Mouse (Mus musculus) heart, embryonic 14.5 days (tissue): ENCODE measurements around the gene Ddx23. TPM values are rescaled to one million over a fixed set of nuclear protein-coding genes. Genes with fewer than 3 reads are reported as not detected.

Experiments used
- ATAC-seq: fragments of 200-750 bp; cut with Nextera tagmentation; 2 replicates; pipeline ENCODE4 v1.8.0; 2017; ENCODE audit warnings: low read depth, moderate TSS enrichment; ENCODE audit not compliant: insufficient number of reproducible peaks, insufficient read depth, low FRiP score
- H3K27ac ChIP-seq, 2 experiments: fragments of 200-500 bp in 1 of 2; fragments of 300-500 bp in 1 of 2; sonication (generic) in 1 of 2; replicated peaks in 1 of 2; 2 replicates each; pipeline ENCODE4 v1.5.1; 2012 to 2014; ENCODE audit warnings: low read depth in 2 of 2, low read length in 2 of 2, control low read depth in 1 of 2, mild to moderate bottlenecking in 1 of 2, mixed read lengths in 1 of 2; ENCODE audit not compliant: control insufficient read depth in 1 of 2, insufficient read depth in 1 of 2
- H3K27me3 ChIP-seq: fragments of 300-500 bp; sonication (generic); 2 replicates; pipeline ENCODE4 v1.6.1; 2014; ENCODE audit warnings: mild to moderate bottlenecking, low read length, control low read depth; ENCODE audit not compliant: control insufficient read depth, insufficient read depth
- H3K36me3 ChIP-seq: fragments of 300-500 bp; sonication (generic); 2 replicates; pipeline ENCODE4 v1.6.1; 2014; ENCODE audit warnings: mild to moderate bottlenecking, control low read depth, low read length, mixed read lengths; ENCODE audit not compliant: control insufficient read depth, insufficient read depth
- H3K4me1 ChIP-seq, 2 experiments: fragments of 200-500 bp in 1 of 2; fragments of 300-500 bp in 1 of 2; sonication (generic) in 1 of 2; 2 replicates each; pipeline ENCODE4 v1.6.1; 2012 to 2014; ENCODE audit warnings: low read length in 2 of 2, control low read depth in 1 of 2, mixed read lengths in 1 of 2; ENCODE audit not compliant: control insufficient read depth in 2 of 2, insufficient read depth in 2 of 2
- H3K4me2 ChIP-seq: fragments of 300-500 bp; sonication (generic); 2 replicates; pipeline ENCODE4 v1.6.1; 2014; ENCODE audit warnings: mild to moderate bottlenecking, low read length
- H3K4me3 ChIP-seq, 2 experiments: fragments of 200-500 bp in 1 of 2; fragments of 300-500 bp in 1 of 2; sonication (generic) in 1 of 2; 2 replicates each; pipeline ENCODE4 v1.5.1; 2012 to 2014; ENCODE audit warnings: low read length in 2 of 2, mild to moderate bottlenecking in 2 of 2, control low read depth in 1 of 2, low read depth in 1 of 2, moderate library complexity in 1 of 2; ENCODE audit not compliant: control insufficient read depth in 1 of 2, insufficient read depth in 1 of 2
- H3K9ac ChIP-seq: fragments of 300-500 bp; sonication (generic); 2 replicates; pipeline ENCODE4 v1.6.1; 2014; ENCODE audit warnings: mild to moderate bottlenecking, low read length
- H3K9me3 ChIP-seq: fragments of 300-500 bp; sonication (generic); 2 replicates; pipeline ENCODE4 v1.6.1; 2016; ENCODE audit warnings: low read length, control low read depth; ENCODE audit not compliant: control insufficient read depth
- WGBS: fragments of 180-500 bp; shearing (Covaris S2); extraction: QIAGEN DNeasy Blood & Tissue Kit; methylation state at CpG from one replicate; pipeline ENCODE4 v1.1.7; 2014; 5-methylcytosine and 5-hydroxymethylcytosine counted together
- polyA plus RNA-seq: library from polyadenylated mRNA; unstranded; fragments of >200 nt; fragmentation: Nextera tagmentation; extraction: Ambion mirVana; gene quantifications from 2 replicates; pipeline ENCODE4 v1.2.1, GENCODE M21; 2014

Gene Ddx23
- polyA plus RNA-seq, 1 experiment from 2014 or later, result 16.9 TPM

DNA sequence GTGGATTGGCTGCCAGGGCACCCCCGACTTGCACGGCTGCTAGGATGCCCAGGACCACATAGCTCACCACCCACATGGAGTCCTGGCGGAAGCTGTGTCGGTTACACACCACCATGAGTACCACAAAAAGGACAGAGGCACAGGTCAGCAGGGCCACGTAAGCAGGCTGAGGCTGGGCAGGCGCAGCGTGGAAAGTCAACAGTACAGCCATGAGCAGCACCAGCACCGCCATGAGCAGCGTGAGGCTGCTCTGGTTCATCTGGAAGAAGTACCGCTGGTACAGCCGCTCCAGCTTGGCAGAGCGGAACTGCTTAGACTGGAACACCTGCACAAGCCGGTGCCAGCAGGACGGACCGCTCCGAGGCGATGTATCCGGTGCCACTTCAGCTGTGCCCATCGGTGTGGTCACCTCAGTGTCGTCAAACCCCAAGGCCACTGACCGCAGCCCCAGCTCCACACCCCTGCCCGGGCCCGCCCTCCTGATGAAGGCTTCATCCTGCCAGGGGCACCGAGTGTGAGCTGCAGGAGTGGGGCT lies 58.6 kb downstream of the Ddx23 start:
- Histone ChIP-seq H3K4me2 (peak overlapping the region; percentile 90), H3K4me3 (peak overlapping the region in 1 of 2 experiments; percentile 45; a peak in 1 of 4 replicates), H3K4me1 (peaks cover 60 to 74% of the 10 kb centered on the region in 2 experiments), H3K36me3 (peaks cover 56% of the 10 kb centered on the region), H3K9me3 (no peaks in the 10 kb centered on the region), H3K27me3 (no peaks in the 10 kb centered on the region), H3K27ac (peak overlapping the region; percentile 92 to 98), H3K9ac (peak overlapping the region; percentile 80)
- ATAC-seq, result no peak
- 84% methylated on average over 24 of the region's 24 CpGs for WGBS

DNA sequence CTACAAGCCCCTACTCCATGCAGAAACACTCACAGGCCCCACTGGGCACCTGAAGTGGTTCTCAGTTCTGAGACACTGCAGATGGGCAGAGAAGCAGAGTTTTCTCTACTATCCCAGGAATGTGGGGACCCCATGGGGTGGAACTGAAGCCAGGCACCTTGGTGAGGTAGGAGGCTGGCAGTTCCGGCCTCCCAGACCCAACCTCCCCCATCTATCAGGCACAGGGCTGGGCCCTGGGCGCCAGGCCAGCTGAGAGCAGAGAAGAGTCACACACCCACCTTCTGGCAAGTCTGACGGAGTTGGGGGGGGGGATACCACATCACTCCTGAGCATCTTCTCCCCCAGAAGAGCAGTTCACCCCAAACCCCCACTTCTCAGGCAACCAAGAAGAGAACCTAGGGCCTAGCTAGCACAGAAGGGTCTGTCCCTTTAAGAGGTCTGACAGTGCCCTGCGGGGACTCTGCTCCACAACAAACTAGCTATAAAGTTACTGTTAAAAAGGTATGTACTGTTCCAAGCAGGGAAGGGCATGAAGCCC lies 59.7 kb downstream of the Ddx23 start:
- WGBS, result 3% methylated on average over 4 of the region's 4 CpGs
- peaks cover 60 to 74% of the 10 kb centered on the region in 2 experiments for H3K4me1 ChIP-seq

DNA sequence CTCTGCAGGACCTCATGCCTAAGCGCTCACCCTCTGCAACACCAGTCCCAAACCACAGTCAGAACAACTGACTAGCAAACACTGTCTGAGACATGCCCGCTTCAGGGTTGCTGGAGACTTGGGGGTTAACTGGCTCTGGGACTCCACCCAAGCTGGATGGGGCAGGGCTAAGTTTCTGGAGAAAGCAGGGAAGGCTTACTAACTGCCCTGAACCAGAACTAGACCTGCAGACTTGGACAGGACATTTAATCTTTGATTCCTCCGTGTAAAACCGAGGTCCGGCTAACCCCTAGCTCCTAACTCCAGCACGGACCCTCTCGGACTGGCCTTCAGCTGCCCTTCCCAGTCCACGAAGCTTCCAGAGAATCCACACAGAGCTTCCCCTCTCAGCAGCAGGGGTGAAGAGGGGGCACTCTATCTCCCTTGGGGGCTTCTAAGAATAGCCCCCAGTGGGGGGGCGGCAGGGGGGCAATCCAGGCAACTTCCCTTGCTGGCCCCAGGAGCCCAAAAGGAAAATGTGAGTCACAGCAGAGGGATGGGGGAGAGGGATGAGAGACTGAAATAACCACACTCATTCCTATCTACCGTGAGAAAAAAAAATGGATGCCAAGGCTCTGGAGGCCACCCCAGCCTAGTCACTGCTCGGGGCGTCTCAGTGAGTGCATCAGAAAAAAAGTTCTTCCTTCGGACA lies 60.4 kb downstream of the Ddx23 start:
- Histone ChIP-seq H3K36me3 (peaks cover 74% of the 10 kb centered on the region), H3K9me3 (no peaks in the 10 kb centered on the region), H3K4me1 (peaks cover 60 to 74% of the 10 kb centered on the region in 2 experiments), H3K4me3 (peak overlapping the region; percentile 45 to 56), H3K9ac (peak overlapping the region; percentile 80), H3K27me3 (no peaks in the 10 kb centered on the region), H3K4me2 (peak overlapping the region; percentile 90), H3K27ac (peak overlapping the region; percentile 92 to 98)
- WGBS, result 6% methylated on average over 13 of the region's 13 CpGs
- peak; percentile 58 for ATAC-seq

More for the DNA sequence above, 59.7 kb downstream of the Ddx23 start:
- peak overlapping the region; percentile 80 for H3K9ac ChIP-seq
- H3K36me3 ChIP-seq, result peaks cover 68% of the 10 kb centered on the region
- H3K27ac ChIP-seq, result peak overlapping the region; percentile 92 to 98
- H3K9me3 ChIP-seq, result no peaks in the 10 kb centered on the region
- H3K27me3 ChIP-seq, result no peaks in the 10 kb centered on the region
- H3K4me3 ChIP-seq, result peak overlapping the region; percentile 45 to 56
- ATAC-seq, result no peak
- H3K4me2 ChIP-seq, result peak overlapping the region; percentile 90

DNA sequence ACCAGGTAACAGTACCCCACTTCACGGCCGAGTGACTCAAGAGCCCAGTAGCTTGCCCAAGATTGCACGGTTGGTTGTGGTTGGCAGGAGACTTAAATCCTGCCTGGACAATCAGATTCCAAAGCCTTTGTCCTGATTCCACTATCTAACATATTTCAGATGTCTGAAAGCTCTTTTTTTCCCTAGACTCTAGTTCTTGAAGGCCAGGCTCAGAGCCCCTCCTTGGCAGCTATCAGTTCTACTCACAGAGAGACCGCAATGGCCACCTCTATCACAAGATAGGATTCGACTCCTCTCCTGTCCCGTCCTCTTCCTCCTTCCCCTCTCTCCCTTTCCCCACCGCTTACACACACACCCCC lies 60.9 kb downstream of the Ddx23 start:
- H3K4me3 ChIP-seq, result peak overlapping the region; percentile 45 to 56
- no peaks in the 10 kb centered on the region for H3K27me3 ChIP-seq
- H3K36me3 ChIP-seq, result peaks cover 79% of the 10 kb centered on the region
- no peaks in the 10 kb centered on the region for H3K9me3 ChIP-seq
- ATAC-seq, result no peak
- H3K4me2 ChIP-seq, result peak overlapping the region; percentile 90
- peak overlapping the region; percentile 92 to 98 for H3K27ac ChIP-seq
- peaks cover 57 to 69% of the 10 kb centered on the region in 2 experiments for H3K4me1 ChIP-seq
- WGBS, result 14% methylated on average over 7 of the region's 7 CpGs
- H3K9ac ChIP-seq, result peak overlapping the region; percentile 80

DNA sequence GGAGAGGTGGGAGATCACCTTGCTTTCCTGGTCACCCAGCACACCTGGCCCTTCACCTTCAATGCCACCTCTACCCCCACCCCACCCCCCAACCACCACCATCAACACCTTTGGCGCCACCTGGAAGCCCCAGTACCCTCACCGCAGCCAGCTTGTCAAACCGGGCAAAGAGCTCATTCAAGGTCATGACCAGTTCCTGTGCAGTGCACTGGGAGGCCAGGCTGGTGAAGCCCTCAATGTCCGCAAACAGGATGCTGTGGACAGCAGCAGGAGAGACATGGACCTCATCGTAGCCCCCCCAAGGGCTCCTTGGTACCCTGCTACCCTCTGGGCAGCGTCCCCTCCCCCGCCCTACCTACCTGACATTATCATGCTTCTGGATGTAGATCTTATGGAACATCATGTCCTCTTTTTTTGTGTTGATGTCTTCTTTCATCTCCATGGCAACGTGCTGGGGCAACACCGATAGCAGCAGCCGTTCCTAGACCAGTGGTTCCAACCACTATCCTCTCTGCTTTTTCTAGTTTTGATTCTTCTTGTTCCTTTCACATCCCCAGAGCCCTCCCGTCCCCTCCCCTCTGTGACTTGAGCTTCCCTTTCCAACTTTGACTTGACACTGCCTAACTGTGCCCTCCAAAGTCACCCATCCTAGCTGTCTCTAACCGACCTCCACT lies 62.5 kb downstream of the Ddx23 start:
- H3K36me3 ChIP-seq, result peaks cover 96% of the 10 kb centered on the region
- no peaks in the 10 kb centered on the region for H3K9me3 ChIP-seq
- H3K4me1 ChIP-seq, result peaks cover 48 to 54% of the 10 kb centered on the region in 2 experiments
- no peaks in the 10 kb centered on the region for H3K27me3 ChIP-seq
- peak overlapping the region; percentile 90; the same call in 1 of the 2 replicates for H3K4me2 ChIP-seq
- H3K9ac ChIP-seq, result no peak overlapping the region; the same call in 1 of the 2 replicates
- WGBS, result 68% methylated on average over 12 of the region's 12 CpGs
- no peak overlapping the region for H3K27ac ChIP-seq
- no peak for ATAC-seq
- no peak overlapping the region for H3K4me3 ChIP-seq

DNA sequence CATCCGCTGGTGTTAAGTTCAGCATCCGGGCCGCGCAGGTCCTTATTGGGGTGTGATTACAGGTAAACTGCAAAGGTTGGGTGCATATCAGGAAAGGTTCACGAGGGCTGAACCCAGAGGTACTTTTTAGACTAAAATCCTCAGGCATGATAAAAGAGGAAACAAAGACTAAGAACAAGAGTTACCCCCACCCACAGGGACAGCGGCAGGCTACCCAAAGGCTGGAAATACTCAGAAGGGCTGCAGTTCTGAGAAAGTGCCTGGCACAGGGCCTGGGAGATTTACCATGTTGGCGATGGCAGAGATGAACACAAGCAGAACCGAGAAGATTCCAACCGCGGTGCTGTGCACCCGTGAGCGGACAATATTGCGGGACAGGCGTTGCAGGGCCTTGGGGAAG lies 66.1 kb downstream of the Ddx23 start:
- H3K4me1 ChIP-seq, result peaks cover 14 to 19% of the 10 kb centered on the region in 2 experiments
- ATAC-seq, result no peak
- no peak overlapping the region for H3K4me3 ChIP-seq
- H3K9ac ChIP-seq, result no peak overlapping the region
- no peak overlapping the region for H3K4me2 ChIP-seq
- H3K36me3 ChIP-seq, result peaks cover 100% of the 10 kb centered on the region
- 92% methylated on average over 14 of the region's 14 CpGs for WGBS
- no peaks in the 10 kb centered on the region for H3K9me3 ChIP-seq
- no peak overlapping the region for H3K27ac ChIP-seq
- H3K27me3 ChIP-seq, result no peaks in the 10 kb centered on the region
